Mouse (Mus musculus): ENCODE results near the gene Akirin2. TPM values are rescaled to one million over a fixed set of nuclear protein-coding genes. Genes with fewer than 3 reads are reported as not detected.
"Not testable (repeated sequence)": the region's sequence is repeated elsewhere in the genome, so short reads cannot be mapped to it uniquely, and the experiment has no call there.

Akirin2 gene
- polyA plus RNA-seq, 1 experiment from 2014 or later, result 46.2 TPM

DNA sequence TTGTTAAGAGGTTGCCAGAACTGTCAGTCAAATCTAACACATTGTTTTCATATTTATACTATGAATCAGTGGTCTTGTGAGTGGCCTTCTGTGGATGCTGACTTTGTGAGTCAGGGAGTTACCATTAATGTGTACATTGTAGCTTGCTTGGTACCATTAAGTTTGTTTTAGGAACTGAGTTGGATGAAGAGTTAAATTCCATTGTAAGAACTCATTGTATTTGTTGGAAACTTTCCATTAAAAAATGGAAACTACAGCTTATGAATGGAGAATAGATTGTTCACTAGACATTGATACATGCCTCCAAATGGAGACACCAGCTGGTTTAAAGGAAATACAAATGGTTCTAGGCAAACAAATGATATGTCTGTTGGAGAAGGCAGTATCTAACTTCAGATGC lies 5.4 kb downstream of the Akirin2 start:
- DNase-seq (ENCODE audit: low spot score) (peak; percentile 63), ATAC-seq (no peak)
- H3K4me3 ChIP-seq (ENCODE audit: low read depth, low read length), result no peak overlapping the region
- no peaks in the 10 kb centered on the region for H3K27me3 ChIP-seq (replicated peaks; ENCODE audit: insufficient read depth, low read length)
- peaks cover 9% of the 10 kb centered on the region; the same call in 1 of the 2 replicates for H3K4me1 ChIP-seq (ENCODE audit: insufficient read depth, low read depth, low read length)
- H3K36me3 ChIP-seq (ENCODE audit: insufficient read depth, low read length), result no peaks in the 10 kb centered on the region
- H3K4me2 ChIP-seq (replicated peaks; ENCODE audit: low read depth, low read length), result no peak overlapping the region
- no peak overlapping the region for H3K9ac ChIP-seq (replicated peaks; ENCODE audit: low read depth)
- H3K27ac ChIP-seq (ENCODE audit: low read length), result no peak overlapping the region
- no peaks in the 10 kb centered on the region for H3K9me3 ChIP-seq (ENCODE audit: low read length)
- no peak for TF ChIP-seq CTCF (IDR thresholded peaks at IDR 0.05)
- 0 out of 2 replicates have a peak, but pooled peaks have one; percentile 41 for TF ChIP-seq EP300 (IDR thresholded peaks at IDR 0.05)

DNA sequence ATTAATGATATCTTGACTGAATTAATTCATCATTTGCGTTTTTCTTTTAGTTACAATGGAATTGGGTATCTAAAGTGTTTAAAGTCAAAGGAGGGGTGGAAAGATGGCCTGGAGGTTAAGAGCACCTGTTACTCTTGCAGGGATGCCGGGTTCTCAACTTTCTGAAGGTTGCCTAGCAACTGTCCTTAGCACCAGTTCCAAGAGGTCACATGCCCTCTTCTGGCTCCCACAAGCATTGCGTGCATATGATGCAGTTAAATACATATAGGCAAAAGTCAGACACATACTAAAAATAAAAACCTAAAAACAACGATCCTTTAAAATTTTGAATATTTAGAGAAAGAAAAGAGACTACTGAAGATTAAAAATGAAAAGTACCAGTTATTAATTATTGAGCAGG lies 10.2 kb downstream of the Akirin2 start:
- H3K4me1 ChIP-seq (ENCODE audit: insufficient read depth, low read depth, low read length), result peaks cover 9% of the 10 kb centered on the region; the same call in 1 of the 2 replicates
- H3K4me3 ChIP-seq (ENCODE audit: low read depth, low read length), result no peak overlapping the region
- no peak overlapping the region for H3K4me2 ChIP-seq (replicated peaks; ENCODE audit: low read depth, low read length)
- H3K36me3 ChIP-seq (ENCODE audit: insufficient read depth, low read length), result no peaks in the 10 kb centered on the region; the same call in 1 of the 2 replicates
- no peaks in the 10 kb centered on the region for H3K27me3 ChIP-seq (replicated peaks; ENCODE audit: insufficient read depth, low read length)
- no peak overlapping the region for H3K9ac ChIP-seq (replicated peaks; ENCODE audit: low read depth)
- 52% methylated on average over 4 of the region's 4 CpGs for WGBS
- H3K9me3 ChIP-seq (ENCODE audit: low read length), result no peaks in the 10 kb centered on the region
- TF ChIP-seq CTCF (IDR thresholded peaks at IDR 0.05) (peak; percentile 70), EP300 (IDR thresholded peaks at IDR 0.05) (no peak)
- ATAC-seq, result 0 out of 2 replicates have a peak, but pooled peaks have one; percentile 48
- peak; percentile 81 for DNase-seq (ENCODE audit: low spot score)
- no peak overlapping the region for H3K27ac ChIP-seq (ENCODE audit: low read length)

- no peak for TF ChIP-seq EP300 (IDR thresholded peaks at IDR 0.05)
Observed at GRCm38 (mm10) chr4:34566226-34566625, 15.5 kb downstream of the Akirin2 start.

GRCm38 (mm10) chr4:34572876-34573275 lies 22.1 kb downstream of the Akirin2 start:
- H3K4me2 ChIP-seq (replicated peaks; ENCODE audit: low read depth, low read length), result no peak overlapping the region
- no peaks in the 10 kb centered on the region for H3K4me1 ChIP-seq (ENCODE audit: insufficient read depth, low read depth, low read length)
- no peak for TF ChIP-seq EP300 (IDR thresholded peaks at IDR 0.05)
- TF ChIP-seq CTCF (IDR thresholded peaks at IDR 0.05), result no peak
- H3K27me3 ChIP-seq (replicated peaks; ENCODE audit: insufficient read depth, low read length), result no peaks in the 10 kb centered on the region
- H3K9me3 ChIP-seq (ENCODE audit: low read length), result no peaks in the 10 kb centered on the region
- ATAC-seq (no peak), DNase-seq (ENCODE audit: low spot score) (no peak)
- H3K36me3 ChIP-seq (ENCODE audit: insufficient read depth, low read length), result peaks cover 30% of the 10 kb centered on the region
- WGBS, result 60% methylated on average over 2 of the region's 2 CpGs
- H3K9ac ChIP-seq (replicated peaks; ENCODE audit: low read depth), result no peak overlapping the region
- H3K27ac ChIP-seq (ENCODE audit: low read length), result no peak overlapping the region
- H3K4me3 ChIP-seq (ENCODE audit: low read depth, low read length), result no peak overlapping the region

More at GRCm38 (mm10) chr4:34566226-34566625, 15.5 kb downstream of the Akirin2 start:
- no peaks in the 10 kb centered on the region; the same call in 1 of the 2 replicates for H3K36me3 ChIP-seq (ENCODE audit: insufficient read depth, low read length)
- no peaks in the 10 kb centered on the region for H3K27me3 ChIP-seq (replicated peaks; ENCODE audit: insufficient read depth, low read length)
- H3K4me1 ChIP-seq (ENCODE audit: insufficient read depth, low read depth, low read length), result no peaks in the 10 kb centered on the region
- no peak for DNase-seq (ENCODE audit: low spot score)
- no peak overlapping the region for H3K4me2 ChIP-seq (replicated peaks; ENCODE audit: low read depth, low read length)
- no peak overlapping the region for H3K4me3 ChIP-seq (ENCODE audit: low read depth, low read length)
- no peaks in the 10 kb centered on the region for H3K9me3 ChIP-seq (ENCODE audit: low read length)
- 81% methylated on average over 6 of the region's 6 CpGs for WGBS
- no peak overlapping the region for H3K9ac ChIP-seq (replicated peaks; ENCODE audit: low read depth)
- no peak for ATAC-seq
- H3K27ac ChIP-seq (ENCODE audit: low read length), result no peak overlapping the region

DNA sequence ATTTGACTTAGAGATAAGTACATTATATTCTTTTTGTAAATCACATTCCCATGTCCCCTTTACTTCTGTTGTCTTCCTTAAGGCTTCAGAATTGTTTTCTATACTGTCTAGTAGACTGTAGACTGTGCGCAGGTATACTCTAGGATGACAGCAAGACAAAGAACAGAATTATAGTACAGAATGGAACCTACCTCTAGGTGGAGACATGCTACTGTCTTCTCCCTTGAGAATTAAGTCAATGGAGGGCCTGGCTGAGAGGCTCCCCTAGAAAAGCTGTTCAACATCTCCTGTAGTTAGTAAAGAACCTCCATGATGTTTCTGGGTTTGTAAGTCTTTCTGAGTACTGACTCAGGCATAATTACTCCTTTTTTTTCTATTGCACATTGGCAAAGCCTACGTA lies 26.3 kb downstream of the Akirin2 start:
- TF ChIP-seq EP300 (IDR thresholded peaks at IDR 0.05), result no peak
- peak; percentile 43 for TF ChIP-seq CTCF (IDR thresholded peaks at IDR 0.05)
- no peak for ATAC-seq
- Histone ChIP-seq H3K9me3 (ENCODE audit: low read length) (no peaks in the 10 kb centered on the region), H3K36me3 (ENCODE audit: insufficient read depth, low read length) (peaks cover 35% of the 10 kb centered on the region), H3K4me3 (ENCODE audit: low read depth, low read length) (no peak overlapping the region), H3K27ac (ENCODE audit: low read length) (no peak overlapping the region), H3K27me3 (replicated peaks; ENCODE audit: insufficient read depth, low read length) (no peaks in the 10 kb centered on the region), H3K9ac (replicated peaks; ENCODE audit: low read depth) (no peak overlapping the region), H3K4me1 (ENCODE audit: insufficient read depth, low read depth, low read length) (no peaks in the 10 kb centered on the region), H3K4me2 (replicated peaks; ENCODE audit: low read depth, low read length) (no peak overlapping the region)
- DNase-seq (ENCODE audit: low spot score), result no peak
- WGBS, result 91% methylated on average over 2 of the region's 2 CpGs

DNA sequence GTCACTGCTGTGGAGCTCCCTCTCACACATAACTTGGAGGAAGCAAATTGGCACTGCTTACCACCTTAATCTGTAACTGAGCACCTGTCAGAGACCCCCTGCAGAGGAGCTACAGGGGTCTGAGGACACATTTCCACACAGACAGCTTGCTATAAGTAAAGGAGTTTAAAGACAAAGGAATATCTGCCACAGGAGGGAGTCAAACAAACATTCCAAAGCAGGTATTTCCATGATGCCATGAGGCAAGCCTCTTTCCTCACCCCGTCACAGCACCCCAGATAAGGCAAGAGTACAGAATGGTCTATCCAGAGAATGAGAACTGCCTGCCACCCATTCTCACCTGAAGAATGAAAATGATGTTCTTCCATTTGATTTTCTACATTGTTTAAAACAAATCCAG lies 28.5 kb downstream of the Akirin2 start:
- DNase-seq (ENCODE audit: low spot score), result no peak
- peaks cover 39% of the 10 kb centered on the region for H3K36me3 ChIP-seq (ENCODE audit: insufficient read depth, low read length)
- WGBS, result 88% methylated on average over 1 of the region's 1 CpGs
- H3K27ac ChIP-seq (ENCODE audit: low read length), result no peak overlapping the region
- H3K9ac ChIP-seq (replicated peaks; ENCODE audit: low read depth), result no peak overlapping the region
- TF ChIP-seq CTCF (IDR thresholded peaks at IDR 0.05) (peak; percentile 14; the same call in 1 of the 2 replicates), EP300 (IDR thresholded peaks at IDR 0.05) (no peak)
- H3K9me3 ChIP-seq (ENCODE audit: low read length), result no peaks in the 10 kb centered on the region
- no peaks in the 10 kb centered on the region for H3K4me1 ChIP-seq (ENCODE audit: insufficient read depth, low read depth, low read length)
- H3K4me3 ChIP-seq (ENCODE audit: low read depth, low read length), result no peak overlapping the region
- no peak overlapping the region for H3K4me2 ChIP-seq (replicated peaks; ENCODE audit: low read depth, low read length)
- no peak for ATAC-seq
- no peaks in the 10 kb centered on the region for H3K27me3 ChIP-seq (replicated peaks; ENCODE audit: insufficient read depth, low read length)

DNA sequence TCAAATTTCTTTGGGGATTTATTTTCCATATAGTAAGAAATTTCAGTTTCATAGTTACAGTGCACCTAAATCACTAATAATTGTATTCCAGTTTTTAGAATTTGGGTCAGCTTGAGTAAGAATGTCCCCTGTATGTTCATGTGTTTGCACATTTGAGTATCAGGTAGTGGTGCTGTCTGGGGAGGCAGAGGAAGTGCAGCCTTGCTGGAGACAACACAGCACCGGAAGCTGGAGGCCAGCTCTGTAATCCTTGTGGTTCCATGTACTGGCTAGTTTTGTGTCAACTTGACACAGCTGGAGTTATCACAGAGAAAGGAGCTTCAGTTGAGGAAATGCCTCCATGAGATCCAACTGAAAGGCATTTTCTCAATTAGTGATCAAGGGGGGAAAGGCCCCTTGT lies 30.8 kb downstream of the Akirin2 start:
- H3K4me1 ChIP-seq (ENCODE audit: insufficient read depth, low read depth, low read length); DNase-seq (ENCODE audit: low spot score); H3K9ac ChIP-seq (replicated peaks; ENCODE audit: low read depth); H3K4me3 ChIP-seq (ENCODE audit: low read depth, low read length); H3K9me3 ChIP-seq (ENCODE audit: low read length); H3K4me2 ChIP-seq (replicated peaks; ENCODE audit: low read depth, low read length); H3K27ac ChIP-seq (ENCODE audit: low read length); H3K27me3 ChIP-seq (replicated peaks; ENCODE audit: insufficient read depth, low read length); ATAC-seq: not testable (repeated sequence)
- peaks cover 32% of the 10 kb centered on the region for H3K36me3 ChIP-seq (ENCODE audit: insufficient read depth, low read length)
- WGBS, result 72% methylated on average over 1 of the region's 1 CpGs
